Mouse (Mus musculus): ENCODE measurements around the gene Spon1. TPM values are rescaled to one million over a fixed set of nuclear protein-coding genes. Genes with fewer than 3 reads are reported as not detected.

Gene Spon1
- polyA plus RNA-seq, 1 experiment from 2014 or later, result 64.3 TPM

- Histone ChIP-seq H3K4me2 (ENCODE audit: low read length) (no peak overlapping the region), H3K4me3 (ENCODE audit: low read length) (no peak overlapping the region), H3K27ac (ENCODE audit: low read depth, low read length) (no peak overlapping the region), H3K36me3 (ENCODE audit: control insufficient read depth, insufficient read depth, low read length) (no peaks in the 10 kb centered on the region), H3K4me1 (ENCODE audit: control insufficient read depth, insufficient read depth, low read depth, low read length) (no peaks in the 10 kb centered on the region; the same call in 1 of the 2 replicates), H3K9me3 (ENCODE audit: control insufficient read depth, low read length) (no peaks in the 10 kb centered on the region), H3K27me3 (replicated peaks; ENCODE audit: control insufficient read depth, insufficient read depth, low read length) (no peaks in the 10 kb centered on the region), H3K9ac (ENCODE audit: low read depth, low read length) (no peak overlapping the region)
- ATAC-seq, result no peak
- WGBS, result 64% methylated on average over 2 of the region's 2 CpGs
Measured at GRCm38 (mm10) chr7:113843150-113843549, 77.4 kb downstream of the Spon1 start.

- H3K4me1 ChIP-seq (ENCODE audit: control insufficient read depth, insufficient read depth, low read depth, low read length), result no peaks in the 10 kb centered on the region
- H3K4me3 ChIP-seq (ENCODE audit: low read length), result no peak overlapping the region
- no peak overlapping the region for H3K4me2 ChIP-seq (ENCODE audit: low read length)
- WGBS, result 58% methylated on average over 5 of the region's 5 CpGs
- H3K27me3 ChIP-seq (replicated peaks; ENCODE audit: control insufficient read depth, insufficient read depth, low read length), result no peaks in the 10 kb centered on the region
- H3K9me3 ChIP-seq (ENCODE audit: control insufficient read depth, low read length), result no peaks in the 10 kb centered on the region
- no peaks in the 10 kb centered on the region for H3K36me3 ChIP-seq (ENCODE audit: control insufficient read depth, insufficient read depth, low read length)
- no peak overlapping the region for H3K27ac ChIP-seq (ENCODE audit: low read depth, low read length)
- no peak overlapping the region for H3K9ac ChIP-seq (ENCODE audit: low read depth, low read length)
- no peak; the same call in 1 of the 2 replicates for ATAC-seq
Measured at GRCm38 (mm10) chr7:113845191-113845590, 79.4 kb downstream of the Spon1 start.

DNA sequence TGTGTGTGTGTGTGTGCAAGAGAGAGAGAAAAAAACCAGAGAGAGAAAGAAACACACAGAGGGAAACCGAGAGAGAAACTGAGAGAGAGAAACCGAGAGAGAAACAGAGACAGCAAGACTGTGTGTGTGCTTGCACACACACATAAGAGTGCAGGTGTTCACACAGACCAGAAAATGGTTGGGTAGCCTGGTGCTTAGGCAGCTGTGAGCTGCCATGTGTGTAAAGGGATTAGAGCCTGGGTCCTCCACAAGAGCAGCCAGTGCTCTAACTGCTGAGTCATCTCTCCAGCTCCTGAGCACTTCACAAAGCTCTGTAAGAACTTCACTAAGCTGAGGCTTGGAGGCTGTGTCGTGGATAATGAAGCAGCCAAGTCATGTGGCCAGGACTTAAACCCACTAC lies 80.8 kb downstream of the Spon1 start:
- H3K9me3 ChIP-seq (ENCODE audit: control insufficient read depth, low read length), result no peaks in the 10 kb centered on the region
- H3K27ac ChIP-seq (ENCODE audit: low read depth, low read length), result no peak overlapping the region
- ATAC-seq, result no peak
- no peak overlapping the region for H3K4me2 ChIP-seq (ENCODE audit: low read length)
- H3K4me1 ChIP-seq (ENCODE audit: control insufficient read depth, insufficient read depth, low read depth, low read length), result no peaks in the 10 kb centered on the region
- WGBS, result 60% methylated on average over 3 of the region's 3 CpGs
- no peak overlapping the region for H3K4me3 ChIP-seq (ENCODE audit: low read length)
- no peaks in the 10 kb centered on the region for H3K36me3 ChIP-seq (ENCODE audit: control insufficient read depth, insufficient read depth, low read length)
- no peaks in the 10 kb centered on the region for H3K27me3 ChIP-seq (replicated peaks; ENCODE audit: control insufficient read depth, insufficient read depth, low read length)
- H3K9ac ChIP-seq (ENCODE audit: low read depth, low read length), result no peak overlapping the region

- 76% methylated on average over 7 of the region's 7 CpGs for WGBS
- H3K9ac ChIP-seq (ENCODE audit: low read depth, low read length), result no peak overlapping the region
- H3K4me3 ChIP-seq (ENCODE audit: low read length), result no peak overlapping the region
- H3K4me1 ChIP-seq (ENCODE audit: control insufficient read depth, insufficient read depth, low read depth, low read length), result no peaks in the 10 kb centered on the region
- H3K27me3 ChIP-seq (replicated peaks; ENCODE audit: control insufficient read depth, insufficient read depth, low read length), result no peaks in the 10 kb centered on the region
- H3K9me3 ChIP-seq (ENCODE audit: control insufficient read depth, low read length), result no peaks in the 10 kb centered on the region
- no peak for ATAC-seq
- no peak overlapping the region for H3K4me2 ChIP-seq (ENCODE audit: low read length)
- H3K27ac ChIP-seq (ENCODE audit: low read depth, low read length), result no peak overlapping the region
- H3K36me3 ChIP-seq (ENCODE audit: control insufficient read depth, insufficient read depth, low read length), result no peaks in the 10 kb centered on the region
Measured at GRCm38 (mm10) chr7:113847041-113847819, 81.4 kb downstream of the Spon1 start.

- ATAC-seq, result no peak
- no peaks in the 10 kb centered on the region for H3K36me3 ChIP-seq (ENCODE audit: control insufficient read depth, insufficient read depth, low read length)
- no peaks in the 10 kb centered on the region for H3K9me3 ChIP-seq (ENCODE audit: control insufficient read depth, low read length)
- no peaks in the 10 kb centered on the region for H3K4me1 ChIP-seq (ENCODE audit: control insufficient read depth, insufficient read depth, low read depth, low read length)
- H3K27ac ChIP-seq (ENCODE audit: low read depth, low read length), result no peak overlapping the region
- H3K27me3 ChIP-seq (replicated peaks; ENCODE audit: control insufficient read depth, insufficient read depth, low read length), result no peaks in the 10 kb centered on the region
- no peak overlapping the region for H3K4me2 ChIP-seq (ENCODE audit: low read length)
- WGBS, result 69% methylated on average over 4 of the region's 4 CpGs
- no peak overlapping the region for H3K4me3 ChIP-seq (ENCODE audit: low read length)
- H3K9ac ChIP-seq (ENCODE audit: low read depth, low read length), result no peak overlapping the region
Measured at GRCm38 (mm10) chr7:113850389-113850788, 84.6 kb downstream of the Spon1 start.

GRCm38 (mm10) chr7:113855396-113855795 lies 89.6 kb downstream of the Spon1 start:
- no peak overlapping the region for H3K4me2 ChIP-seq (ENCODE audit: low read length)
- 77% methylated on average over 4 of the region's 4 CpGs for WGBS
- no peak overlapping the region for H3K4me3 ChIP-seq (ENCODE audit: low read length)
- H3K36me3 ChIP-seq (ENCODE audit: control insufficient read depth, insufficient read depth, low read length), result no peaks in the 10 kb centered on the region
- H3K4me1 ChIP-seq (ENCODE audit: control insufficient read depth, insufficient read depth, low read depth, low read length), result no peaks in the 10 kb centered on the region; the same call in 1 of the 2 replicates
- H3K9ac ChIP-seq (ENCODE audit: low read depth, low read length), result no peak overlapping the region
- no peaks in the 10 kb centered on the region for H3K27me3 ChIP-seq (replicated peaks; ENCODE audit: control insufficient read depth, insufficient read depth, low read length)
- no peaks in the 10 kb centered on the region for H3K9me3 ChIP-seq (ENCODE audit: control insufficient read depth, low read length)
- H3K27ac ChIP-seq (ENCODE audit: low read depth, low read length), result no peak overlapping the region
- ATAC-seq, result no peak

DNA sequence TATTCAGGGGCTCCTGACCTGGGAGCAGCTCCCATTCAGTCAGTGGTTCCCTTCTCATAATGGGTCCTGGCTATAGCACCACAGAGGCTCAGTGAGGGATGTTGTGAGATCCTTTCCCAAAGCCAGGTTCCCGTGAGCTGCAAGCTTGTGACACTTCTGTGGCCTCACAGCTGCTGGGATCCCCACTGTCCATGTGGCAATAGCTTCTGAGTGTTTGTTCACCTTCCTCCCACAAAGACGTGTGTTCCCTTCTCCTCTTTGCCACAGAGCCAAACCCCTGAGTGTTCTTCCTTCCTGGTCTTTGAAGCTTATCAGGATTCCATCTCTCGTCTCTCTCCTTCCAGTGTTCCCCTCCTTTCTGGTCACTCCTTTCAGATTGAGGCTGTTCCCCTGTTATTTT lies 90.3 kb downstream of the Spon1 start:
- H3K36me3 ChIP-seq (ENCODE audit: control insufficient read depth, insufficient read depth, low read length), result no peaks in the 10 kb centered on the region
- 79% methylated on average over 3 of the region's 3 CpGs for WGBS
- no peaks in the 10 kb centered on the region; the same call in 1 of the 2 replicates for H3K4me1 ChIP-seq (ENCODE audit: control insufficient read depth, insufficient read depth, low read depth, low read length)
- H3K27me3 ChIP-seq (replicated peaks; ENCODE audit: control insufficient read depth, insufficient read depth, low read length), result no peaks in the 10 kb centered on the region
- no peak for ATAC-seq
- no peaks in the 10 kb centered on the region for H3K9me3 ChIP-seq (ENCODE audit: control insufficient read depth, low read length)
- no peak overlapping the region for H3K4me3 ChIP-seq (ENCODE audit: low read length)
- no peak overlapping the region for H3K27ac ChIP-seq (ENCODE audit: low read depth, low read length)
- no peak overlapping the region for H3K4me2 ChIP-seq (ENCODE audit: low read length)
- H3K9ac ChIP-seq (ENCODE audit: low read depth, low read length), result no peak overlapping the region

DNA sequence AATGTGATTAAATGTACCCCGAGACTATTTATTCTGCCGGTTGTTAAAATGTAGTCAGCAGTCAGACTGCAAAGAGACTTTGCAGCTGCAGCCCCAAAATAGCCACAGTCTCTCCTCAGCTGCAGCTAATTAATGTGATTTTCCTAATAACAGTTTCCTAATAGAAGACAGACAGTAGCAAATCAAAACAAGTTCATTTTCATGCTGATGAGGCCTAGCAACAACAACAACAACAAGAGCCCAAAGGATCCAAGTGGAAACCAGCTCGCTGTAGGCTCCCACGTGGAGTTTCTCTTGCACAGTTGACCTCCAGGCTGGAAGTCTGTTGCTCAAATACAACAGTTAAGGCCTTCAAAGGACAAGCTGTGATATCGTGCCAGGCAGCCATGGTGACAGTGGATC lies 93.7 kb downstream of the Spon1 start:
- ATAC-seq, result no peak
- Histone ChIP-seq H3K36me3 (ENCODE audit: control insufficient read depth, insufficient read depth, low read length) (no peaks in the 10 kb centered on the region), H3K9ac (ENCODE audit: low read depth, low read length) (no peak overlapping the region), H3K4me3 (ENCODE audit: low read length) (no peak overlapping the region), H3K27ac (ENCODE audit: low read depth, low read length) (no peak overlapping the region), H3K9me3 (ENCODE audit: control insufficient read depth, low read length) (no peaks in the 10 kb centered on the region), H3K4me2 (ENCODE audit: low read length) (no peak overlapping the region), H3K4me1 (ENCODE audit: control insufficient read depth, insufficient read depth, low read depth, low read length) (no peaks in the 10 kb centered on the region; the same call in 1 of the 2 replicates), H3K27me3 (replicated peaks; ENCODE audit: control insufficient read depth, insufficient read depth, low read length) (no peaks in the 10 kb centered on the region)
- WGBS, result 56% methylated on average over 5 of the region's 5 CpGs

DNA sequence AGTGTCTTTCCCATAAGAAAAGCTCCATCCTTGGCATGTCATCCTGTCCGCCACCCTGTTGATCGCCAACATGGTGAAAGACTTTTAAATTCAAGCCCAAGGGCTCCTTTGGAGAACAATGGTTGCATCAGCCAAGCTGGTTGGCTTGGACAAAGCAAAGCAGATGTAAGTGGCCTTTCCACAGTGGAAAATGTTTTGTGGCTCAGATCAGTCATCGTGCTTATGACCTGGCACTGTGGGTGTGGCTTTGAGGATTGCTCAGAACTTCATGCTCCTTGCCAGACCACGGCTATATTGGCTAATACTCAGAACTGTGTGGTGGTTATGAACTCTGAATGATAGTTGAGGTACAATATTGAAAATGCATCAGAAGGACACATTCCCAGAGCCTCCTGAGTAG lies 96.2 kb downstream of the Spon1 start:
- ATAC-seq, result no peak
- WGBS, result 88% methylated on average over 4 of the region's 4 CpGs
- Histone ChIP-seq H3K9ac (ENCODE audit: low read depth, low read length) (no peak overlapping the region), H3K4me1 (ENCODE audit: control insufficient read depth, insufficient read depth, low read depth, low read length) (no peaks in the 10 kb centered on the region; the same call in 1 of the 2 replicates), H3K4me2 (ENCODE audit: low read length) (no peak overlapping the region), H3K36me3 (ENCODE audit: control insufficient read depth, insufficient read depth, low read length) (no peaks in the 10 kb centered on the region), H3K4me3 (ENCODE audit: low read length) (no peak overlapping the region), H3K27ac (ENCODE audit: low read depth, low read length) (no peak overlapping the region), H3K27me3 (replicated peaks; ENCODE audit: control insufficient read depth, insufficient read depth, low read length) (no peaks in the 10 kb centered on the region), H3K9me3 (ENCODE audit: control insufficient read depth, low read length) (no peaks in the 10 kb centered on the region)

Measured in hindbrain, embryonic 16.5 days (tissue).